Mouse (Mus musculus): ENCODE measurements around the gene Bsnd.

Gene Bsnd

GRCm38 (mm10) chr4:106492116-106492515 is at the start of gene Bsnd:
Gene Bsnd (minus strand): TSS chr4:106492283.
- no peak for DNase-seq (ENCODE audit: extremely low spot score, low read depth, low spot score)

DNA sequence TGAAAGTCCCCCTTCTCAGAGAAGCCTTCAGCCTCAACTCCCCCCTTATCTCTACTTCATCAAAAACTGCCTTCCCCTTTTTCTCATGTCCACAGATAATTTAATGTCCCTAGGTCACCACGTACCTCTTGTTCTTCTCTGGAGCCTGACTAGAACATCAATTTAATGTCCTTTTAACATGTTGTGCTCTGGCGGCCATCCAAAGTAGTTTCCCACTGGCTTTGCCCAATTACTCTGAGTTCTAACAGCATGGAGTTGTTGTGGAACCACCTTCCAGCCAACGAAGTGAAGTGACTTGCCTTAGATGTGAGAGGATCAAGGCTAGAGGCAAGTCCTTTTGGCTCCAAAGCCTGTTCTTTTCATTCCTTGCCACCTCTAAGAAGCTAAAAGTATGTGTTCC is 49.4 kb upstream of the Bsnd start:
- DNase-seq (ENCODE audit: extremely low spot score, low read depth, low spot score) = no peak

DNA sequence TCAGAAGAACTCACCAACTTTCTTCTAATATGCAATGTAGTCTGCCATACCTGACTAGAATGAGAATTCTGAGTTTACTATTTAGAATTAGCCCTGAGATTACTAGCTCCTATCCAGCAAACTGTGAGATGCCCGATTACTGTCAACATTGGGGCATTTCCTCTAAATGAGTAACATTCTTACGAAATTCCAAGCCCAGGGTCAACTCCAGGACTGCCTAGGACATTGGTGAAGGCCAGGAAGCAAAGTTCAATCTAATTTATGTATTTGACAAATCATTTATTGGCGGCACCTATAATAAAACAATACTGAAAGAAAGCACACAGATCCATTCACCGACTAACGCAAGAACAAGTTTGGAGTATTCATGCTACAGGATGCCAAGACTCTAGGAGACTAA is 47.7 kb upstream of the Bsnd start:
- no peak for DNase-seq (ENCODE audit: extremely low spot score, low read depth, low spot score)

DNA sequence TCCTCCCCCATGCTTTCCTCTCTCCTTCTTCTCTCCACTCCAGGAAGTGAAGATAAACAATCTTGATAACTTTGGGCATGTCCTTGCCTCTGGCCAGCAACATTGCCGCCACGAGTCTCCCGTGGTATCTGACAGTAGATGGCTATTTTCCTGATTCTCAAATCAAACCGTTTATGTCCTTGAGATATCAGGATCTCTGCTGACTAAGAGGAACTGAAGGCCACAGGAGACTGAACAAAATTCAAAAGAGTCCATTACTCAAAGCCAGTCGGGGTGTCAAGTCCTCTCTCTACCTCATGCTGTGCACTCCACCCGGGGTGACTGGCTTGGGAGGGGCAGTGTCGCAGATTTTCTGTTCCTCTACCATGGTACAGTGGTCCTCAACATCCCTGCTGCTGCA is 42.2 kb upstream of the Bsnd start:
- no peak for DNase-seq (ENCODE audit: extremely low spot score, low read depth, low spot score)

- no peak for DNase-seq (ENCODE audit: extremely low spot score, low read depth, low spot score)
Measured at GRCm38 (mm10) chr4:106533421-106534080, 41.5 kb upstream of the Bsnd start.

GRCm38 (mm10) chr4:106530113-106530482 is 38.0 kb upstream of the Bsnd start:
- DNase-seq (ENCODE audit: extremely low spot score, low read depth, low spot score) = no peak

DNA sequence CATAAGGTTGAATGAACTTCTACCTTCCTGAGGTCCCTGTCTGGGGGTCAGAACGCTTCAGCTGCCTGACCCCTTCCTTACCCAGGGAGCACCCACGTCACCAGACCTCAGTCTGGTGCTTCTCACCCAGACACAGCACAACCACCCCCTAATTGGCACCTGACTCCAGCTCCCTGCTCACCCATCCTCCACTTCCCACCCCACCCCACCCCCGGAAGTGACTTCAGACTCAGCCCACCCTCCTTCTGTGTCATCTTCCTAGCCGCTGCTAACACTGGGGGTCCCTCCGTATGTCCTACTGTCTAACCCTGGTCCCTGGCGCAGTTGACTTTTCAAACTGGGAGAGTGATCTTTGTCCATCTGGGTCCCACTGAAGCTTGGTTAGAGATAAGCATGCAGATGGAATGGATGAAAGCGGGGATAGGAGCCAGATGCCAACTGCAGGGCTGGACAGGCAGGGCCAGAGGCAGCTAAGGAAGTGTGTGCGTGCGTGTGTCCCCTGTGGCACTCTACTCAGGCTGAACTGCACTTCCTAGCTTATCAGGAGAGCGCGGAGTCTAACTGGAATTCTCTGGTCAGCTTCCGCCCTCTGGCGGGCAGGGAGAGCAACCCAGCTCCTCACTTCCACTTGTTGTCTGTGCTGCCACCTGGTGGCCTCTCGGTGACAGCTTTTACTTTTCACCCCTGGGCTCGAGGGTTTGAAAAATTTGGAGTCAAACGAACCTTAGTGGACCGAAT is 37.5 kb upstream of the Bsnd start:
- DNase-seq (ENCODE audit: extremely low spot score, low read depth, low spot score) = peak; percentile 91

GRCm38 (mm10) chr4:106527856-106528547 is 35.9 kb upstream of the Bsnd start:
- DNase-seq (ENCODE audit: extremely low spot score, low read depth, low spot score) = no peak

GRCm38 (mm10) chr4:106525001-106525400 is 32.9 kb upstream of the Bsnd start:
- no peak for DNase-seq (ENCODE audit: extremely low spot score, low read depth, low spot score)

GRCm38 (mm10) chr4:106524131-106524530 is 32.0 kb upstream of the Bsnd start:
- no peak for DNase-seq (ENCODE audit: extremely low spot score, low read depth, low spot score)

- no peak for DNase-seq (ENCODE audit: extremely low spot score, low read depth, low spot score)
Measured at GRCm38 (mm10) chr4:106522547-106522946, 30.5 kb upstream of the Bsnd start.

DNA sequence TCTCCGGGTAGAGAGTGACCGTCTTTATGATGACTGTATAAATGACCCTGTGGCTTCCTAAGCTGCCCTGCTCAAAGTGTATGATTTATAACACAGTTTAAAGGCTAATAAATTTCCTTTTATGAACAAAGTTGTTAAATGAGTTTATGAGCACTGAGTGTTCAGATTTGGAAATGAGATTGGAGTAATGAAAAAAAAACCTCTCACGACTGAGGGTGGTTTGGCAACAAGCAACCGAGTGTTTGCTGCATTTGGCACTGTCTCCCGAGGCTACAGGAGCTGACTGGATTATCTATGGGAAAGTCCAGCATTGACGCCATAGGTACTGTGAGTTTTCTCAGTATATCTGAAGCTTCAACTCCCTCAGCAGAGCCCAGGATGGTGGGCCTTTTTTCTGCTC is 22.5 kb upstream of the Bsnd start:
- no peak for DNase-seq (ENCODE audit: extremely low spot score, low read depth, low spot score)

- DNase-seq (ENCODE audit: extremely low spot score, low read depth, low spot score) = no peak
Measured at GRCm38 (mm10) chr4:106509888-106510287, 17.8 kb upstream of the Bsnd start.

DNA sequence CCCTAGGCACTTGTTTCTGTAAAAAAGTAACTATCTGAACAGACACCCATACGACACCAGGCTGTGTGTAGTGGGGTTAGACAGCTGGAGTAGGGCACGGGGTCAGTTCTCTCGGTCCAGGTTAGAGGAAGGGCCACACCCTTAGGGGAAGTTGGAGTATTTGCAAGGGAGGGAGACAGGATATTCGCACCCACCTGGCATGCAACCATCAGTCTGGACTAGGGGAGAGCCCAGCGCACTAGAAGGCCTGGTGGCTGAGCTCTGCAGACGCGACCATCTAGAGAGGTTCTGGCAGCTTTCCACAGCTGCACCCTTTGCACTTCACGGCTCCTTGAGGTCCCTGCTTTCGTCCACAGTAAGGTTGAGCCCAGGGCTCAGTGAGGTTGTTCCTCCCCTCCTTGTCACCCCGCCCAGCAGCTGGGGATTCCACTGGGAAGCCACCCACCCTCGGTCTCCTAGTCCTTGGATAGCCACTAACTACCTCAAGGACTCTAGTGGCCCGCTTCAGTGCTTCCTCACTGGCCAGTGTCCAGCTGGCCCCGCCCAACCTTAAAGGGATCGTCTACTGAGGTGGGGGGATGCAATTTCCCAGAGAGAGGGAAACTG is 13.5 kb upstream of the Bsnd start:
- no peak for DNase-seq (ENCODE audit: extremely low spot score, low read depth, low spot score)

DNA sequence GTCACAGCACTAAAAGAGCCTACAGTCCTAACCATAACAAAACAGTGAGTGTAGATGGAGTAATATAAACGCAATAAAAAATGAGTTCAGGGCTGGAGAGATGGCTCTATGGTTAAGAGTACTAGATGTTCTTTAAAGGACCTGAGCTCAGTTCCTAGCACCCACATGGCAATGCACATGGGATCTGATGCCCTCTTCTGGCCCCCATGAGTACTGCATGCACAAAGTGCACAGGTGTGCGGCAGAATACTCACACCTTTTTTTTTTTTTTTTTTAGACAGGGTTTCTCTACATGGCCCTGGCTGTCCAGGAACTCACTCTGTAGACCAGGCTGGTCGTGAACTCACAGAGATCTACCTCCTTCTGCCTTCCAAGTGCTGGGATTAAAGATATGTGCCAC is 11.5 kb upstream of the Bsnd start:
- DNase-seq (ENCODE audit: extremely low spot score, low read depth, low spot score) = no peak

GRCm38 (mm10) chr4:106500066-106500465 is 8.0 kb upstream of the Bsnd start:
- no peak for DNase-seq (ENCODE audit: extremely low spot score, low read depth, low spot score)

- DNase-seq (ENCODE audit: extremely low spot score, low read depth, low spot score) = no peak
Measured at GRCm38 (mm10) chr4:106498471-106498844, 6.4 kb upstream of the Bsnd start.

DNA sequence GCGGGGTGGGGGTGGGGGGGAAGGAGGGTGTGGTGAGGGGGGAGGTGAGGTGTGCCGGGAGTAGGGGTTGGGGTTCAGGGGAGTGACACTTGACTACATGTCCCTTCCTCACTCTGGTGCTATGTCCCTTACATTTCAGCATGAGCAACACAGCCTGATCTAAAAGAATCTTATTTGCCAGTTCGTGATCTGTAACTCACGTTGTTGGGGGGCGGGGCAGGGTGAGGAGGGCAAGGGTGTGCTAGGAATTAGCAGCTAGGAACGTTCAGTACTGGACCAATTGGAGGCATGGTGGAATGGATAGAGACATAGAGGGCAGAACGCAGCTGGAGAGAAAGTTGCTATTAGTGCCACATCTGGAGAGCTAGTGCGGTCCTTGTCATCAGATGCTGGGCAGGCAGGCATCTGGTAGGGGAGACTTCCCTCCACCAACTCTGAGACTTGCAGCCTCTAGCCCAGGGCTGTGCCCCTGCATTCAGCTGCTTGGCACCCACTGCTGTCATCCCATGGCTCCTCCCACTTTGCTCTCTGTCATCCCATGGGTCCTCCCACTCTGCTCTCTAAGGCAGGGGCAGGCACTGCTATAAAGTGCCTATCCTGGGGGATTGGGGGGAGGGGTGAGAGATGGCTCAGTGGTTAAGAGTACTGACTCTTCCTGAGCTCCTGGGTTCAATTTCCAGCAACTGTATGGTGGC is 5.8 kb upstream of the Bsnd start:
- DNase-seq (ENCODE audit: extremely low spot score, low read depth, low spot score) = no peak

GRCm38 (mm10) chr4:106496833-106497232 is 4.8 kb upstream of the Bsnd start:
- no peak for DNase-seq (ENCODE audit: extremely low spot score, low read depth, low spot score)

GRCm38 (mm10) chr4:106493639-106494038 is 1.6 kb upstream of the Bsnd start:
- DNase-seq (ENCODE audit: extremely low spot score, low read depth, low spot score) = no peak

GRCm38 (mm10) chr4:106490620-106491019 is 1.5 kb downstream of the Bsnd start:
- no peak for DNase-seq (ENCODE audit: extremely low spot score, low read depth, low spot score)

Measured in hindlimb bud, embryonic 11.5 days (tissue).